Comparison of ENCODE assay signal across 9 mouse cellular contexts in genomic region chr5:23826321-23827004, GRCm38 (mm10). TPM values are rescaled to one million over a fixed set of nuclear protein-coding genes. Genes with fewer than 3 reads are reported as not detected.
DNase-seq lines count a peak whose midpoint lies in the region; ATAC-seq and TF ChIP-seq lines count a peak whose summit lies in the region.
"Had no signal": no experiment of that assay in that cellular context is flagged by ENCODE, and none has a peak within 500 bp of the region (broad histone marks: within the 10 kb centered on the region; RNA-seq: fewer than 3 reads in every experiment).

No protein-coding gene starts in this region.

- no peak overlapping the region for H3K27ac ChIP-seq in kidney, embryonic 15.5 days
- H3K27ac ChIP-seq in gastrocnemius, adult 2 months: no peak overlapping the region
- no peak overlapping the region for H3K27ac ChIP-seq in midbrain, embryonic 14.5 days (replicated peaks; ENCODE audit: low read depth, low read length)
- H3K27ac ChIP-seq: neural tube, embryonic 12.5 days had no signal

- H3K4me3 ChIP-seq in kidney, embryonic 15.5 days (replicated peaks): no peak overlapping the region
- H3K4me3 ChIP-seq in G1E (ENCODE audit: low read depth, low read length): no peak overlapping the region
- peak overlapping the region; percentile 18; the same call in 1 of the 2 replicates for H3K4me3 ChIP-seq in gastrocnemius, adult 2 months
- no peak overlapping the region for H3K4me3 ChIP-seq in midbrain, embryonic 14.5 days (replicated peaks; ENCODE audit: low read depth, low read length)
- H3K4me3 ChIP-seq: neural tube, embryonic 12.5 days had no signal

- peak; percentile 74 for TF ChIP-seq CTCF in G1E (IDR thresholded peaks at IDR 0.05; ENCODE audit: low read depth, low read length)
- peak; percentile 88 for TF ChIP-seq CTCF in gastrocnemius, adult 2 months (IDR thresholded peaks at IDR 0.05)

- H3K4me1 ChIP-seq in kidney, embryonic 15.5 days: peaks cover 3% of the 10 kb centered on the region; the same call in 1 of the 2 replicates
- H3K4me1 ChIP-seq in G1E (ENCODE audit: insufficient read depth, low read depth, low read length): peaks cover 4% of the 10 kb centered on the region; the same call in 1 of the 2 replicates
- no peaks in the 10 kb centered on the region for H3K4me1 ChIP-seq in midbrain, embryonic 14.5 days (ENCODE audit: control insufficient read depth, insufficient read depth, low read length)
- H3K4me1 ChIP-seq: neural tube, embryonic 12.5 days had no signal

- ATAC-seq in kidney, embryonic 15.5 days (replicated peaks; ENCODE audit: low FRiP score): no peak
- peak; percentile 45; the same call in 1 of the 2 replicates for ATAC-seq in G1E (ENCODE audit: extremely low read depth, insufficient number of reproducible peaks, low FRiP score, poor library complexity, severe bottlenecking)
- no peak for ATAC-seq in midbrain, embryonic 14.5 days (ENCODE audit: low FRiP score, low TSS enrichment)

- no peak overlapping the region for H3K9ac ChIP-seq in kidney, embryonic 15.5 days
- H3K9ac ChIP-seq in midbrain, embryonic 14.5 days (replicated peaks; ENCODE audit: low read length): no peak overlapping the region
- H3K9ac ChIP-seq: neural tube, embryonic 12.5 days had no signal

- H3K27me3 ChIP-seq in kidney, embryonic 15.5 days: peaks cover 10% of the 10 kb centered on the region
- H3K27me3 ChIP-seq in G1E (ENCODE audit: insufficient read depth, low read length): no peaks in the 10 kb centered on the region
- H3K27me3 ChIP-seq in midbrain, embryonic 14.5 days (ENCODE audit: control insufficient read depth, insufficient read depth, low read length): no peaks in the 10 kb centered on the region

- 36% methylated on average over 11 of the region's 11 CpGs for WGBS in kidney, embryonic 15.5 days
- WGBS in midbrain, embryonic 14.5 days: 39% methylated on average over 11 of the region's 11 CpGs

- DNase-seq in kidney, adult 18-20 months: peak; percentile 48
- peak; percentile 20 for DNase-seq in G1E (ENCODE audit: low spot score)
- DNase-seq in cerebellum, adult 8-10 months: peak; percentile 31
- peak; percentile 78 for DNase-seq in gastrocnemius, adult 2 months
- peak; percentile 64 to 69 for DNase-seq in layer of hippocampus, postnatal 10 days (ENCODE audit: low spot score in 2 of 2)
- DNase-seq in midbrain, embryonic 14.5 days: peak; percentile 77
- peak; percentile 39 for DNase-seq in testis, postnatal 14 days (ENCODE audit: low spot score)

- H3K36me3 ChIP-seq in kidney, embryonic 15.5 days: no peaks in the 10 kb centered on the region
- H3K36me3 ChIP-seq in G1E (replicated peaks): peaks cover 9% of the 10 kb centered on the region
- H3K36me3 ChIP-seq in midbrain, embryonic 14.5 days (ENCODE audit: control insufficient read depth, insufficient read depth, low read length): 0 out of 2 replicates have a peak, but pooled peaks cover 2% of the 10 kb centered on the region
- H3K36me3 ChIP-seq: neural tube, embryonic 12.5 days had no signal

- H3K9me3 ChIP-seq in kidney, embryonic 15.5 days (replicated peaks): no peaks in the 10 kb centered on the region
- H3K9me3 ChIP-seq in G1E (replicated peaks): no peaks in the 10 kb centered on the region
- no peaks in the 10 kb centered on the region for H3K9me3 ChIP-seq in midbrain, embryonic 14.5 days (ENCODE audit: control insufficient read depth, low read length)
- H3K9me3 ChIP-seq: neural tube, embryonic 12.5 days had no signal

- no peak overlapping the region for H3K4me2 ChIP-seq in kidney, embryonic 15.5 days
- no peak overlapping the region for H3K4me2 ChIP-seq in midbrain, embryonic 14.5 days (ENCODE audit: low read length)
- H3K4me2 ChIP-seq: neural tube, embryonic 12.5 days had no signal

- intact Hi-C loops in gastrocnemius, adult 2 months (cut with DNase I): no loop called here

RNA-seq across cellular contexts. Expression of gene Tomm7, which starts 17.5 kb away (rescaled TPM):
- polyA plus RNA-seq in kidney, embryonic 15.5 days (2015; fragmentation: Nextera tagmentation; extraction: Ambion mirVana): 123 and 131 TPM in 2 replicates
- total RNA-seq in G1E (2014; fragmentation: Nextera tagmentation) (7.8 and 12.3 TPM in 2 replicates), G1E (2017) (343 and 366 TPM in 2 replicates)
- 6.0 and 22.3 TPM in 2 replicates for polyA plus RNA-seq in G1E (2012)
- total RNA-seq in gastrocnemius, adult 2 months (2021): 10 to 100 TPM; 64.1 to 74.4 TPM
- total RNA-seq in layer of hippocampus, postnatal 10 days (2021): 10 to 100 TPM; 73.9 to 83.3 TPM
- polyA plus RNA-seq in midbrain, embryonic 14.5 days (2014; fragmentation: Nextera tagmentation; extraction: Ambion mirVana): 84.0 and 103 TPM in 2 replicates

RNA-seq across cellular contexts. Expression of gene Rint1, which starts 39.0 kb away (rescaled TPM):
- 40.2 and 41.9 TPM in 2 replicates for polyA plus RNA-seq in kidney, embryonic 15.5 days (2015; fragmentation: Nextera tagmentation; extraction: Ambion mirVana)
- total RNA-seq in G1E (2014; fragmentation: Nextera tagmentation) (32.4 and 34.2 TPM in 2 replicates), G1E (2017) (45.2 and 67.0 TPM in 2 replicates)
- polyA plus RNA-seq in G1E (2012): 12.9 and 13.8 TPM in 2 replicates
- 1 to 10 TPM; 7.9 to 8.1 TPM for total RNA-seq in gastrocnemius, adult 2 months (2021)
- 10 to 100 TPM; 19.0 to 24.0 TPM for total RNA-seq in layer of hippocampus, postnatal 10 days (2021)
- polyA plus RNA-seq in midbrain, embryonic 14.5 days (2014; fragmentation: Nextera tagmentation; extraction: Ambion mirVana): 26.2 and 29.8 TPM in 2 replicates

RNA-seq across cellular contexts. Expression of gene Pus7, which starts 43.0 kb away (rescaled TPM):
- 33.5 and 34.0 TPM in 2 replicates for polyA plus RNA-seq in kidney, embryonic 15.5 days (2015; fragmentation: Nextera tagmentation; extraction: Ambion mirVana)
- 78.8 and 84.1 TPM in 2 replicates for total RNA-seq in G1E (2014; fragmentation: Nextera tagmentation)
- 32.5 and 35.7 TPM in 2 replicates for total RNA-seq in G1E (2017)
- 7.6 and 8.6 TPM in 2 replicates for polyA plus RNA-seq in G1E (2012)
- total RNA-seq in gastrocnemius, adult 2 months (2021): 10 to 100 TPM in 1 of 2 experiments, 1 to 10 TPM in 1; 9.9 to 11.2 TPM
- 10 to 100 TPM; 19.7 to 20.7 TPM for total RNA-seq in layer of hippocampus, postnatal 10 days (2021)
- polyA plus RNA-seq in midbrain, embryonic 14.5 days (2014; fragmentation: Nextera tagmentation; extraction: Ambion mirVana): 11.7 and 15.2 TPM in 2 replicates

Comparison
In these comparisons a context has a peak if more than half of its experiments do, and no peak if none do; other contexts are left out.
1. DNase-seq: peak in every context shown above with its lines; median percentile 78 in gastrocnemius, adult 2 months; 77 in midbrain, embryonic 14.5 days; 66 in layer of hippocampus, postnatal 10 days; 48 in kidney, adult 18-20 months; 39 in testis, postnatal 14 days; 31 in cerebellum, adult 8-10 months; 20 in G1E.